Mouse (Mus musculus): ENCODE results near the gene Bbs5.

DNA sequence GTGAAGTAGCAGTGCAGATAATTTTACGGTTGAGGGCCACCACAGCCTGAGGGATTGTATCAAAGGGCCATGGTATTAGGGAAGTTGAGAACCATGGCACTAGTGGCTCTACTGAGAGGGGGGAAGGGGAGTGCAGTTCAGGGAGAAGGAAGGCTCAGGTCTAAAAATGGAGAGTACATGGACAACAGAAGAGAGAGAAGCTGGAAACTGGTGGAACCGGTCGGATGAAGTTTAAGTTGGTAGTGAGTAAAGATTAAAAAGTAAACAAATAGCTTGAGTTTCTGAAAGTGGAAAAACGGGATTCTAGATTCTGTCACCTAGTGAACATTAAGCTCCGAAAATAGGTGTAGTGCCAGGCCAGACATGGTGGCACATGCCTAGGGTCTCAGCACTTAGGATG lies 16.2 kb upstream of the Bbs5 start:
- TF ChIP-seq CTCF (IDR thresholded peaks at IDR 0.05; ENCODE audit: low read depth, low read length) (no peak), POLR2A (IDR thresholded peaks at IDR 0.05; ENCODE audit: extremely low read depth, insufficient read depth, low read length) (no peak)

Data from liver, adult 2 months (tissue).